Mouse (Mus musculus) olfactory bulb, adult 2 months (tissue): ENCODE data around the gene Asap2. TPM values are rescaled to one million over a fixed set of nuclear protein-coding genes. Genes with fewer than 3 reads are reported as not detected.

ENCODE experiments used
- H3K27ac ChIP-seq: fragments of 200-500 bp; 2 replicates; pipeline ENCODE4 v1.5.1; 2012; ENCODE audit warnings: low read depth, low read length; ENCODE audit not compliant: insufficient read depth
- H3K4me1 ChIP-seq: fragments of 200-500 bp; 2 replicates; pipeline ENCODE4 v1.6.1; 2012; ENCODE audit warnings: low read length; ENCODE audit not compliant: control insufficient read depth, insufficient read depth
- H3K4me3 ChIP-seq: fragments of 200-500 bp; 2 replicates; pipeline ENCODE4 v1.5.1; 2012; ENCODE audit warnings: mild to moderate bottlenecking, low read depth, low read length, moderate library complexity; ENCODE audit not compliant: insufficient read depth
- CTCF ChIP-seq: fragments of 200-500 bp; IDR thresholded peaks from 2 replicates; pipeline ENCODE4 v1.5.1; 2012; ENCODE audit warnings: low read depth, mild to moderate bottlenecking, low read length, moderate library complexity; ENCODE audit not compliant: insufficient read depth
- POLR2A ChIP-seq: fragments of 200-500 bp; IDR thresholded peaks from 2 replicates; pipeline ENCODE4 v1.6.1; 2012; ENCODE audit warnings: mild to moderate bottlenecking, low read depth, low read length, moderate library complexity; ENCODE audit not compliant: insufficient read depth
- WGBS: fragments of 180-500 bp; shearing (Covaris S2); methylation state at CpG from one replicate; pipeline ENCODE4 v1.1.7; 2018; 5-methylcytosine and 5-hydroxymethylcytosine counted together
- polyA plus RNA-seq: library from polyadenylated mRNA; stranded (reverse); fragments of >200 nt; gene quantifications from 2 replicates; pipeline ENCODE4 v1.2.4, GENCODE M21; 2012; ENCODE audit warnings: low replicate concordance; ENCODE audit not compliant: missing spikeins, insufficient read depth, insufficient read length

Gene Asap2
- polyA plus RNA-seq, 1 experiment = not detected

DNA sequence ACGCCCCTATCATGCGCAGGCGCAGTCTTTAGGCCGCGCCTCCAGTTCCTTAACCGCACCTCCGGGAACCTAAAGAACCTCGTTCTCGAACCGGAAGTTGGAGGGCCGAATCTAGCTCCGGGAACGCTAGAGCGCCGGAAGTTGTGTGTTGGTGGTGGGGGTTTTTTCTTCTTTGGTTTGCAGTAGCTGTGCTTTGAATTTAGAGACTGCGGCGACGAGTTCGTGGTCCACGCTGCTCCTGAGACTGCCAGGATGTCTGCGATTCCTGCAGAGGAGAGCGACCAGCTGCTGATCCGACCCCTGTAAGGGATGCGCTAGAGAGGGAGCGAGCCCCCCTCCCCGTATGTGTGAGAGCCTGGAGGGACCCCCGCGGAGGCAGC, 296.0 kb downstream of the Asap2 start, which contains the start of gene Itgb1bp1:
TSS of gene Itgb1bp1 (minus strand) at position 42 of the 380 bp plus-strand sequence.
- no peaks in the 10 kb centered on the region; the same call in 1 of the 2 replicates for H3K4me1 ChIP-seq
- H3K27ac ChIP-seq = peak within 1 kb of the TSS; percentile 57
- under 1% methylated on average over 28 of the region's 28 CpGs for WGBS
- peak; percentile 43; the same call in 1 of the 2 replicates for TF ChIP-seq POLR2A
- TF ChIP-seq CTCF = no peak
- H3K4me3 ChIP-seq = peak within 1 kb of the TSS; percentile 67

DNA sequence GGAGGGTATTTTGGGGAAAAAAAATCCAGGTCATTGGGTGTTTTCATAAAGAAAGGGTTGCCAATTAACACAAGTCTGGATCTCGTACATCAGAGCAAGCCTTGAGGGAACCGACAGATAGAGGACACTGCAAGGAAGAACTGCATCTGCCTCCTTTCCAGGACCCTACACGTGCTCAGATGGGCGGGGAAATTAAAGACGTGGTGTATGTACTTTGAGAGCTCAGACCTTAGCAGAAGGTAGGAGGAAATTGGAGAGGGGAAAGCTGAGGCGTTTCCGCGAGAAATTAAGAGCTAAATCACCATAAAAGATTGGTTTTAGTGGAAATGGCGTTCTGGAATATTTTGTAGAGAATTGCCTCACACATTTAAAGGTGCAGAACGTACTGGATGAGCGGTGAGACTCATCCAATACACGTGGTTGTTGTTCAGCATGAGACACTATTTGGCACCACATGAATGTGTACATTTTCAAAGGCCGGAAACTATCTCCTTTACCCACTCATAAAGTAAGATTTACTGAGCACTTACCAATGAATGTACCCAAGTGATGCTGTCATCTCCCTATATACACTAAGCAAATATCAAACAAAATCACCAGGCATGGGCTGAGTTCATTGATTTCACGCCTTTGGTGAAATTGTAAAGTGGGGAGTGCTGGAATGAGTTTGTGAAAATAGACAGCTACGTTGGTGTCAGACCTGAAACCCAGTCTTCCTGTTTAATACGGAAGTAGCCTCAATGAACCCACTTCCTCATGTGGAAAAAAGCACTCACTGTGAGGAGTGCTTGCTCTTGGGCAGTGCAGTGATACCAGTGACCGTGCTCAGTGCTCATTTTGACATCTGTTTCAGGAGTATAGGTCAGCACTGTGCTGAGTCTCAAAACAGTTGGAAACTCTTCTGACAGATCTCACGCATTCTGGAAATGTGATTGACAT, 296.7 kb downstream of the Asap2 start:
- WGBS = 27% methylated on average over 18 of the region's 18 CpGs
- peak overlapping the region; percentile 57 for H3K27ac ChIP-seq
- TF ChIP-seq CTCF = no peak
- no peak for TF ChIP-seq POLR2A
- H3K4me3 ChIP-seq = peak overlapping the region; percentile 67
- H3K4me1 ChIP-seq = no peaks in the 10 kb centered on the region; the same call in 1 of the 2 replicates

DNA sequence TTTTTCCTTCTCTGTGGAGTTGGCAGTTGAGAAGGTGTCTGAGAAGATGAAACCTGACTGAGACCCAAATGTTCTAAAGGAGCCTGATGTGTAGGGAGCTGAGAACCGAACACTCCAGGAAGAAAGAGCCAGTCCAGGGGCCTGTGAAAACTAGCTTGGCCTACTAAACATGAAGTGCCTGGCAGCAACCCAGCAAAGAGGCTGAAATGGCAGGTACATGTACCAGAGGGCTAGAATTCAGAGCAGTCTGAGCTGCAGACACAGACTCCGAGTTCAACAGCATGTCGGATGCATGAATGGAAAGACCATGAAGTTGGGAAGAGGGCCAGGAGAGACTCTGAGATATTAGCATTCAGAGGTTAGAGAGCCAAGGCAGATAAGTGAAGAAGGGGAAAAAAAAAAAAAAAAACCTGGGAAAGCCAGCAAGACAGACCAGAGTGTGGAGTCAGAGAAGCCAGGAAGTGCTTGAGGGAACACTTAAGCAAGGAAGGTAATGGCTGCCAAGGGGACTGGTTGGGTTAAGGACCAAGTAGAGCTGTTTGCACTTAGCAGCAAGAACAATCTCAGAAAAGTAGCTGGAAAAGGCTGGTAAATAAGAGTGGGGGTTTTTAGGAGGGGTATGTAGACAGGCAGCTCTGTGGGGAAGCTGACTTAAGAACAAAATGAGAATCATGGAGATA, 298.6 kb downstream of the Asap2 start:
- 60% methylated on average over 3 of the region's 3 CpGs for WGBS
- Histone ChIP-seq H3K4me1 (no peaks in the 10 kb centered on the region; the same call in 1 of the 2 replicates), H3K4me3 (no peak overlapping the region), H3K27ac (no peak overlapping the region)
- TF ChIP-seq CTCF (no peak), POLR2A (no peak)

DNA sequence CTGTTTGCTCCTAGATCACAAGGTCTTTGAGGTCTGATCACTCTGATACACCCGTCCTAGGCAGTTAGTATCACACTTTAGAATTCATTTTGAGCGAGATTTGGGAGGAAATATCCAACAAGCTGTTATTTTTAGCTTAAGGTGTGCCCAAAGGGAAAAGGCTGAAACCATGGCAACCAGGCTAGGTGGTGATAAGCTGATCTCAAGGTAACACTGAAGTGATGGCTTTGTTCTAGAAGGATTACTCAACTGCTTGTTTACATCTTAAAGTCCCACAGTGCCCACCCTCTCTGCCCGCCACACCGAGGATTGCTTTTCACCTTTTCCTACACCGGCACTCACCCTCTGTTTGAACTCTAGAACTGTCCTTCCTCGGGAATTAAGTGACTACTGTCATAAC, 299.4 kb downstream of the Asap2 start:
- Histone ChIP-seq H3K4me3 (no peak overlapping the region), H3K27ac (no peak overlapping the region), H3K4me1 (no peaks in the 10 kb centered on the region; the same call in 1 of the 2 replicates)
- WGBS = 83% methylated on average over 6 of the region's 6 CpGs
- TF ChIP-seq POLR2A = no peak
- TF ChIP-seq CTCF = no peak

DNA sequence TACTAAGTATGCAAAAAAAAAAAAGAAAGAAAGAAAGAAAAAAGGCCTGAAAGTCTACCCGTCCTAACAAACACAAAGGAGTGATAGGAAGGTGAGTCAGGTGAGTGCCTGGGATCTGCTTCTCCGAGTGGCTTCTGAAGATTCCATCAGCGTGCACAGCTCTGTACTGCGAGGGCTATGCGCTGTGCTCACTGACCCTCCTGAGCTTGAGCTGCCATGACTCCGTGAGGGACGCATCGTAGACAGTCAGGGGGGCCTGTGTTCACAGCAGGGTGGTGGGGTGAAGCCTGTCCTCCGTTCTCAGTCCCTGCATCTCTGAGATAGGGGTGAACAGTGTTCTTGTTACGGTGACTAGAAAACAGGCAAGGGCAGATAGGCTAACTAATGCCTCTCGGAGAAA, 308.6 kb downstream of the Asap2 start:
- TF ChIP-seq CTCF = no peak
- TF ChIP-seq POLR2A = no peak
- H3K27ac ChIP-seq = no peak overlapping the region
- H3K4me3 ChIP-seq = no peak overlapping the region
- 96% methylated on average over 11 of the region's 11 CpGs for WGBS
- no peaks in the 10 kb centered on the region for H3K4me1 ChIP-seq

DNA sequence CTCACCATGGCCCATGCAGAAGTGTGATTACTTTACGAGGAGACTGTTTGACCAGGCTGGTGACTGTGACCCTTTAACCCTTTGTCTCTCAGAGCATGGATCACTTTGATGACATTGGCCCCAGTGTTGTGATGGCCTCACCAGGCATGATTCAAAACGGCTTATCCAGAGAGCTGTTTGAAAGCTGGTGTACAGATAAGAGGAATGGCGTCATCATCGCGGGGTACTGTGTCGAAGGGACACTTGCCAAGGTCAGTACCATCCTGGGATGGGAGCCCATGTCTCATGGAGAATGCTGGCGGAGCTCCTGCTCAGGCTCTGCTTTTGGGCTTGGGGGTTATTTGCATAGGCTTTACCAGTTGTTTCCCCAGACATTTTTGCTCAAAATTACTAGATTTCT, 311.1 kb downstream of the Asap2 start:
- Histone ChIP-seq H3K27ac (no peak overlapping the region), H3K4me3 (no peak overlapping the region), H3K4me1 (no peaks in the 10 kb centered on the region)
- TF ChIP-seq CTCF (no peak), POLR2A (no peak)
- WGBS = 83% methylated on average over 7 of the region's 7 CpGs

DNA sequence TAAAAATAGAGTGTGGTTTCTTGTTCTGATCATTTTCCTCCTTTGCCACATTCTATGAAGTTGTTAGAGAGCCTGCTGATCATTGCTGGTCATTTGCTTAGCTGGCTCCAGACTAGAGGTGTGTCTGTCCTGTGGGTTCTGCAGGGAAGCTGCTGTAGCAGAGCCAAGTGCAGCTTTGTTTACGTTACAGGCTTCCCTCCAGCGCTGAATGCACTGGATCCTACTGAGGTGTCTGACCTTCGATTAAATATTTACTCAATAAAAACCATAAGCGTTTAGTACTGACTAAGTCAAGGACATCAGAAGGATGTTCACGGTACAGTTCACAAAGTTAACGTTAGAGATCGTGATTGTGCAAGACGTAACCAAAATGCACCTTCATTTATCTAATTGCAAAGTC, 311.7 kb downstream of the Asap2 start:
- Histone ChIP-seq H3K4me3 (no peak overlapping the region), H3K4me1 (no peaks in the 10 kb centered on the region), H3K27ac (no peak overlapping the region)
- no peak for TF ChIP-seq POLR2A
- no peak for TF ChIP-seq CTCF
- 93% methylated on average over 8 of the region's 8 CpGs for WGBS

DNA sequence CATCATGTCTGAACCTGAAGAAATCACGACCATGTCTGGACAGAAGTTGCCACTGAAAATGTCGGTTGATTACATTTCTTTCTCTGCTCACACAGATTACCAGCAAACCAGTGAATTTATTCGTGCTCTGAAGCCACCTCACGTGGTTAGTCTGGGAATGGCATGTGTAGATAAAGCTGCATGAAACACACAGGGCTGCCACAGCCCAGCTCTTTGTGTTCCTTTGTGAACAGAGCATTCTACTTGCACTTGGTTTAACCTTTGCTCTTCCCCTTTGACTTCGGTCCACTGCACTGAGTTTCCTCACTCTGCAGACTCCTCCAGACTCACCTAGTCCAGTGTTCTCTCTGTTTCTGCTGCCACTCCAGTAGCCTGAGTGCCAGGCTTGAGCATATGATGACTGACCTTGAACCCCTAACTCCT, 312.1 kb downstream of the Asap2 start:
- no peak overlapping the region for H3K4me3 ChIP-seq
- no peaks in the 10 kb centered on the region for H3K4me1 ChIP-seq
- 87% methylated on average over 5 of the region's 5 CpGs for WGBS
- no peak overlapping the region for H3K27ac ChIP-seq
- TF ChIP-seq CTCF (no peak), POLR2A (no peak)

DNA sequence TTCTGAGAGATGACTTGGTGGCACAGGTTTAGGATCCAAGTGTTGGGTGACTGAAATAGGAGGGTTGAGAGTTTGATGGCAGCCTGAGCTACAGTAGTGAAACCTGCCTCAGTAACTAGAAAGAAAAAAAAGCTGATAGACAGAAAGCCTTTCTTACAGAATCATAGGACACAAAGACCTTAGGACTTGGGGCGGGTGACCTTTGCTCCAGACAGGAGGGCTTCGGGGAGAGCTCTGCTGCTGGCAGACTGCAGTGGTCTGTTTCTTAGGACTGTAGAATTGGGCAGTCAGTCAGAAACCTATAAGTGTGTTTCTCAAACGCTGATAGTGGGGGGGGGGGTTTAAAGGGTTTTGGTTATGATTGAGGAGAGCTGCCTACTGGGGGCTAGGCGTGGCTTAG, 315.5 kb downstream of the Asap2 start:
- Histone ChIP-seq H3K4me3 (no peak overlapping the region), H3K27ac (no peak overlapping the region), H3K4me1 (no peaks in the 10 kb centered on the region)
- TF ChIP-seq CTCF = no peak
- 96% methylated on average over 4 of the region's 4 CpGs for WGBS
